Mouse (Mus musculus): ENCODE measurements around the gene Psma1.
A peak's percentile ranks its signal among the peaks of the same experiment; 100 is the strongest.

Gene Psma1

DNA sequence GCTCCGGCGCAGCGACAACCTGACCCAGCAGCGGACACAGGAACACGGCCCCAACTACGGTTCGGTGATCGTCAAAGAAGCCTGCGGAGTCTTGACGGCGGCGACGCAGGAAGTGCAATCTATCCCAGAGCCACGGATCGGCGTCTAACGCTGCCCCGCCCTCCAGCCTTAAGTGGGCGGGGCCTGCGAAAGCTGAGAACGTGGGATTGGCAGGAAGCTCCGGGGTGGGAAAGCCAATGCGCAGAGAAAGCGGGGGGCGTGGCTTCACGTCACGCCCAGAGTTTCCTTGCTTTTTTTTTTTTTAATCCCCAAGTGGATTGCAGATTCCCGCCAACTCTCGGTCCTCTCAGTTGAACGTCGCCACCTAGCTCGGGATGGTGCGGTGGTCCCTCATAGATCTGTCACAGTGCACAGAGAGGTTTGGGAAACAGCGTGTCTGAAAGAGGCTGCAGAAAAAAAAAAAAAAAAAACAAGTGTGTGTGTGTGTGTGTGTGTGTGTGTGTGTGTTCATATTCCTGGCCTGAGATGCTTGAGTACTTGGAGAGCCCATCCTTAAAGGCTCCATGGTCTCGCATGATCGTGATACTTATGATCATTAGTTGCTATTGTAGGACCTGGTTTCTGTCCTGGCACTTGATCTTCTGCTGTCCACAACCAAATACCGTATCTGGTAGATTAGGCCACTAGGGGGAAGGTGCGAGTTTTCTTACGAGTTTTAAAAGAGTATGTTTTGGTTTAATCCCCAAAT lies at the start of gene Psma1:
TSS of gene Psma1 (minus strand) at position 114 of the 748 bp plus-strand sequence.
- peak; percentile 98 for DNase-seq

- DNase-seq, result no peak
These were observed 47.6 kb upstream of the Psma1 start for GRCm38 (mm10) chr7:114323527-114323926.

DNA sequence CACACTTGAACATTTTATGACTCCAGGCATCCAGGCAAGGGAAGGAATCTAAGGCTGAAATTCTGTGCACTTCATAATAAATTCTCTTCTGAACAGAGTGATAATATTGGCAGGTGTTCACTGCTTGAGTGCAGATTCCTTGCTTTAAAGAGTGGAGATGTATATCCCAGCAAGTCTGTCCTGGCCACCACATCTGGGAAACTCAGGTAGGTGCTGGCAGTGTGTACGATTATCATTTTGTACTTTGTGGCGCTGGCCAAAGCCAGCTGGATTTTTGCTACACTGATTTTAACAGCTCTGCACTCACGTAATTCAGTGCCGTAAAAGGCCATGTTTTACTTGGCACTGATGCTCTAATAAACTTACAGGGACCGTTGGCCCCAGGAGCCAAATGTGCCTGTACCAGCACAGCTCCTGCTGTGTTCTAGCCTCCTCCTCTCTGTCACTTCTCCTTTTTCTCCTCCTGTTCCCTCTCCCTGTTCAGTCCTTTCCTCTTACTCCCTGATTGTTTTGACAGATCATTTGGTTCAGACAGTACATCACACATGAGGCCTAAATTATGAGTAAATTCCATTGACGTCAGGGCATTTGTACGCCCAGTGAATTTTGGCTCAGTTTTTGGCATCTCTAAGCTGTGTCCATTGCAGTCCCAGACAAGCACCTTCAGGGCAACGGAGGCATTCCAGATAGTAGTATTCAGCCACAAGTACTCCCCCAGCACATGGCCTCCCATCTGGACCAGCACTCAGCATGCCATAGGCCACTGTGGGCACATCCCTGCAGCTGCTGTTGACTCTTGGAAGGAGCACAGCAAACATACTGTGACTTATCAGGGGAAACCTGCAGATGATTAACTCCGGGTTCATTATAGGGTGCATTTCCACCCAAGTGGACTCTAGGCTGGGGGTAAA lies 46.9 kb upstream of the Psma1 start:
- no peak for DNase-seq

DNA sequence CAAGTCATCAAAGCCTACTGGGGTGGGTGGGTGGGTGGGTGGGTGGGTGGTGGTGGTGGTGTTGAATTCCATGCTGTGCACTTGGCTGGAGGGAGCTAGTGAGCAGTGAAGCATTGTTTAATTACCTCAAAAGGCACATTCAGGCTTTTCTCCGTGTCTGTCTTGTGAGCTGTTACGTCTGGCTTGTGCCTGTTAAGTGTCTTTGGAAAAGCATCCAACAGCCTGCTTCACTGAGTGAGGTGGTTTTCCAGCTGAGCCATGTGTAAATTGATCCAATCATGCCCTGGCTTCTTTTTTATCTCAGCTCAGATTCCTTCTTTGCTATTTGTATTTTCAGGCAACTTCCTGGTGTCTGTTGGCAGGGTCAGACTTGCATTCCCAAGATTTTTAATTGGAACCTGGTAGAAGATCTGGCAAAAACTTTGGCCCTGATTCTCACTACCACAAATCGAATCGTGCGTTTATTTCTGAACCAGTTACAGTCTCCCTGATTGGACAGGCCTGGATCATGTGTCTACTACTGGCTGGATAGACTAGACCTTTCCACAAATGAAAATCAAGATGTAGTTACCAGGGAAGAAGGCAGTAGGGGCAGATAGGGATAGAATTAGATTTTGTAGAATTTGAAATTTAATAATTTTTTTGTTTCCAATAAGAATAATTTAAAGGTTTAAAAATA lies 45.9 kb upstream of the Psma1 start:
- DNase-seq, result no peak

DNA sequence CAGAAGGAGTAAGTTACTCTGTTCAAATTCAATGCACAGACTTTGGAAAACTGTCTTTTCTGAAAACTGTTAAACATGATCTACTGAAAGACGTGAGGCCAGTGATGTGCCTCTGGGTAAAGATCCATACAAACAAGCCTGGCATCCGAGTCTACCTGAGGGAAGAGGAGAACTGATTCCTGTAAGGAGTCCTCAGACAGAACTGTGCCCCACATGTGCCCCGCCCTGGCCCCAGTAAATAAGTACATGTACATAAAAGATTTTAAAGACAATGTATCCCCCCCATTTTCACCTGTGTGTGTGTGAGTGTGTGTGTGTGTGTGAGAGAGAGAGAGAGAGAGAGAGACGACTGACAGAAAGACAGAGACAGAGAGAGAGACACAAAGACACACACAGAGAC lies 42.0 kb upstream of the Psma1 start:
- no peak for DNase-seq

GRCm38 (mm10) chr7:114317389-114317792 lies 41.5 kb upstream of the Psma1 start:
- DNase-seq, result no peak

DNA sequence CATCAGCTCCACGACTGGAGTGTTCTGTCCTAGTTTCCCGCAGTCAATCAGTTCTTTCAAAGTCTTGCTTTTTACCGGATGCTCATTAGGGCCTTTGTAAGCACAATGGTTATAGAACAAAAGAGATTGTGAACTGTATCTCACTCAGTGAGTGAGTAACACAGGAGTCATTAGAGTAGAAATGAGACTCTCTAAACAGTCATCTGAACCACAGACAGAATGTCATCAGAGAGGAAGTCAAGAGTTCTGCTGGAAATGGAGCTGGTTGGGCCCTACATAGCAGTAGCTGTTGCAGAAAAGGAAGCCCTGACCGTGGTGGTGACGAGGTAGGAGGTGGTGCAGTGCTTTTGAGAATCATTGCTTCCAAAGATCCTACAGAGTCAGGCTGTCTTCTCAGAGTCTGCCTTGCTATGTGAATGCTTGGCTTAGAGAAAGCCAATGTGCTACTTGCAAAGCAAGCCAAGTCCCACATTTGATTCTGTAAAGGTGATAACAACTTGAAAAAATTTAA lies 40.5 kb upstream of the Psma1 start:
- no peak for DNase-seq

DNA sequence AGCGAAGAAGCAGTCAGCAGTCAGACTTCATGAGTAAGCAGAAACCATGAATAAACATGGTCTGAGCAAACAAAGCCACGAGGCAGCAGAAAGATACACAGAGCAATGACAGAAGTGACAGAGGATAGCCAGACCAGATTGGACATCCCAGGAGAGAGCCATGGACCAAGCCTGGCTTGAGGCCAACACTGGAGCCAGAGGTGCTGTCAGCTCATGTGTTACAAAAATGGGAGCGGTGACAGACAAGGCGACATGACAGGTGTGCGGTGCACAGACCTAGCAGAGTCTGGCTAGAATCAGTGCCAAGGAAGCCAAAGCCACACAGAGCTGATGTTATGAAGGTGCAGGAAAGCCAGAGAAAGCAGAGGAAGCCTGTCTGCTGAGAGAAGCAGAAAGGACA lies 35.3 kb upstream of the Psma1 start:
- no peak for DNase-seq

- no peak for DNase-seq
These were observed 33.1 kb upstream of the Psma1 start for GRCm38 (mm10) chr7:114309020-114309419.

DNA sequence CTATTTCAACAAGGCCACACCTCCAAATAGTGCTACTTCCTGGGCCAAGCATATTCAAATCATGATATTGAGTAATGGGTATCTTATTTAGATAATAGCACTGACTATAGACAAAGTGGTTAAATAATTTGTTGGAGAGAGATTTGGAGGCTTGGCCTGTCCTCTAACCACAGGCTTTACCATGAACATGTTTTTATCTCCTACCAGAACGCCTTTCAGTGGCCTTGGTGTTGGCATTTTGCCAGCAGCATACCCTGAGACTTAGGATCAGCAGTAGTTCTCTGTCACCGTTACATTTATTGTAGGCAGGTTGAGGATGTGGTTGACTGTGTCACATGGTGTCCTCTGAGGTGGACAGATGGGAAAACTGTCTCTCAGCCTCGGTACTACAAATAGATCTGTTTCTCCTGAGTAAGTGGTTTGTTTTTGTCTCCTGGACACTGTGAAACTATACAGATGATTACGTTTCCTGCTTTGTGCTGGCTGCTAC lies 25.4 kb upstream of the Psma1 start:
- no peak for DNase-seq

DNA sequence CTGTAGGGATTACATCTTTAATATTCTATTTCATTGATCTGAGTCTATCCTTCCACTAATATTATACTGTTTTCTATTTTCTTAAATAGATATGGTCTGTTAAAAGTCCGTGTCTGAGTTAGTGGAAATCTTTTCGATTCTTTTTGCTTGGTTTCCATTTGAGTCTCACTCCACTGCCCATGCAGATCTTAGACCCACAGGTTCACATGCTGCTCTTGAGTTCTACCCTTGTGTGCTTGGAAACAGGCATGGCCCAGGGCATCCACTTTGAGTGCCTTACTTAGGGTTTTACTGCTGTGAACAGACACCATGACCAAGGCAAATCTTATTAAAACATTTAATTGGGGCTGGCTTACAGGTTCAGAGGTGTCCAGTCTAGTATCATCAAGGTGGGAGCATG lies 24.9 kb upstream of the Psma1 start:
- no peak for DNase-seq

DNA sequence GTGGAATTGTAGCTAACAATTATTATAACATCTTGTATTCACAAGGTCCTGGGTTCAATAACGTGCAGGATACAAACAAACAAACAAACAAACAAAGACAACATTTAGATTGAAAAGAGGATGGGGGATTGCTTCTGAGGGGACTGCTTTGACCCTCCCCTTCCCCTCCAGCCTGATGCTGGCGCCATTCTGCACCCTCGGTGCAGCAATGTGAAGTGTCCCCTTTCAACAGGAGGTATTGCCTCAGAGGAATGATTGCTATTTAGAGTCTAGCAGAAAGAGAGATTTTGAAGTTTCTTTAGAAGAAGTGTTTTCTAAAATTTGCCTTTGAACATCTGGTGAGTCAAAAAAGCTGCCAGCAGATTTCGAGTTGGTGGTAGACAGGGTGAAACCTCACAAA lies 23.3 kb upstream of the Psma1 start:
- no peak for DNase-seq

DNA sequence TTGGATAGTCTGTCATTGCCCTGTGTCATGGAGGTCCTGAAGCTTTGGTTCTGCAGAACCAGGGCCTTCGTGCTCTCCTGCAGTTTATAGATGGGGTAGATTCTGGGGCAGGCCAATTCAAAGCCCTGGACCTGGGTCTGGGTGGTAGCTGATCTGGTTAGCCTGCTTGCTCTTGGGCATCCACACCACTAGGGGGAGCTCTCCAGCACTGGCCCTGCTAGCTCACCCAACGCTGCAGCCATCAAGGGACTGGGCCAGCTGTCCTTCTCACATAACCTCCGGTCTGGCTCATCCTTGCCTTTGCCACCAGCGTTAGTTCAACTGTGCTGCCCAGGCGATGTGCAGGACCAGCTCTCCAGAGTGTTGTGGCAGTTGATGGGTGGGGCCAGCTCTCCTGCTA lies 18.8 kb upstream of the Psma1 start:
- no peak for DNase-seq

DNA sequence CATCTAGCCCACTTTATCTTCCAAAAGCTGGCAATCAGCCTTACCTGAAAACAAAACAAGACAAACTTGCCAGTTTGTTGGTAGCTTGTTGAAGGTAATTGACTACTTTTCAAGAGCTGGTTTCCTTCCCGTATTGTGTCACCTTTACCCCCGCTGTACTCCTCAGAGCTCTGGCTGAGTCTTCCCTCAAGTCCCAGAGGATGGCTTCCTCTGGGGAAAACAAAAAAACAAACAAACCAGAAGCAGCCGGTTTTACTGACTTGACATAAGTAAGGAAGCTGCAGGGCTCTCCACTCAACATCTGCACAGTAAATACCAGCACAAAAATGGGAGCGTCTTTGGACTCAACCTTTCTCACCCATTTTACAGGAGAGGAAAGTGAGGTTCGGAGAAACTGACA lies 18.0 kb upstream of the Psma1 start:
- no peak for DNase-seq

- DNase-seq, result peak; percentile 69
These were observed 16.6 kb upstream of the Psma1 start for GRCm38 (mm10) chr7:114292501-114292971.

DNA sequence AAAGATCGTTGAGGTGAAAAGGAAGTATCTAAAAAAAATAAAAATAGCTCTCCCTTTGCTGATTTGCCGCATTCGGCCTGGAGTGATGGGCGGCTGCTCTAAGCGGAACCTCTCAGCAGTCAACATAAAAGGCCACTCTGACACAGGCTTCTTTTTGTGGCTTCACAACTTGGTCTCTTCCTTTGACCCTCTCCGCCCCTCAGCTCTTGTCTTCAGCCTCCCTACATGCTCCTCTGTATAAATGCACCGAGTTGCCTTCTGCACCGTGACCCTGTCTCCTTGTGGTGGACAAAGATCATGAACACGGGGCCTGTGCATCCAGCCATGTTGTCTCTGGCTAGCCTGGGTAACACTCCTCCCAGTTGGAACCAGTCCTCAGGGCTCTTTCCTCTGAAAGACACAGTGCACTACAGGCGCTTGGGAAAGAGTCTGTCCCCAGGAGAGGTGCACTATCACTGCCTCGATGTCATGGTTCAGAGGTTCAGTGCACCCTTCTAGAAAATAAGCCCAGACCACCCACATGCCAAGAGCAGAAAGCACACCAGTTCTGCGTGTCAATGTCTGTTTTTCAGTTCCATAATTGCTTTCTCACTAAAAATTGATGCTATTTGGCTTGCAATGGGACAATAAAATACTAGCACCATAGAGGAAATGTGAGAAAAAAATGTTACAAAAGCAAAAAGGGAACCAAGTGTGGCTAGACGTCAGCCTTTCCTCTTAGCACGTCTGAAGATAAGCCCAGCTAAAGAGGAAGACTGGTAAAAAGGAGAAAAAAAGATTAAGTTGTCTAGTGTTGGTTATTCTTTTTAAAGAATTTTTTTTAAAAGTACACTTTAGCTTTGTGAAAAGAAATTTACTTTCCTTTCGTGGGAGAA lies 15.8 kb upstream of the Psma1 start:
- no peak for DNase-seq

DNA sequence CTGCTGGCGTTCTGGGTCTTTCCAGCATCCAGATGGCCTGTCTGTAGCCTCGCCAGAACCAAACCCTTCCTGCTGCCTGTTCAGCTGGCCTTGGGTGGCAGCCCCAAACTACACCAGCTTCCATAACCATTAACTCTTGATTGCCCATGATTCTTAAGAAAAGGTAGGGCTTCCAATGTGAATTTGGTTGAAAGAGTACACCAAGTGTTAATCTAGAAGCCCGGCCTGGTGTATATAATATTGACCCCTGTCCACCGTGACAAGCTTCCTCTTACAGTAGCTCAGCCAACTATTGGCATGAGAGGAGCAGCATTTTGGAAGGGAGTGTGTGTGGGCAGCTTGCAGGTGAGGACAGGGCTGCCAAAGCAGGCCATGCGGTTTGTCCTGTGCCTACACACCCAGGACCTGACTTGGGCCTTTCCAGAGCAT lies 14.2 kb upstream of the Psma1 start:
- DNase-seq, result no peak

- DNase-seq, result no peak
These were observed 8.5 kb upstream of the Psma1 start for GRCm38 (mm10) chr7:114284296-114284910.

GRCm38 (mm10) chr7:114283006-114283405 lies 7.1 kb upstream of the Psma1 start:
- no peak for DNase-seq

- DNase-seq, result no peak
These were observed 5.8 kb upstream of the Psma1 start for GRCm38 (mm10) chr7:114281671-114282070.

DNA sequence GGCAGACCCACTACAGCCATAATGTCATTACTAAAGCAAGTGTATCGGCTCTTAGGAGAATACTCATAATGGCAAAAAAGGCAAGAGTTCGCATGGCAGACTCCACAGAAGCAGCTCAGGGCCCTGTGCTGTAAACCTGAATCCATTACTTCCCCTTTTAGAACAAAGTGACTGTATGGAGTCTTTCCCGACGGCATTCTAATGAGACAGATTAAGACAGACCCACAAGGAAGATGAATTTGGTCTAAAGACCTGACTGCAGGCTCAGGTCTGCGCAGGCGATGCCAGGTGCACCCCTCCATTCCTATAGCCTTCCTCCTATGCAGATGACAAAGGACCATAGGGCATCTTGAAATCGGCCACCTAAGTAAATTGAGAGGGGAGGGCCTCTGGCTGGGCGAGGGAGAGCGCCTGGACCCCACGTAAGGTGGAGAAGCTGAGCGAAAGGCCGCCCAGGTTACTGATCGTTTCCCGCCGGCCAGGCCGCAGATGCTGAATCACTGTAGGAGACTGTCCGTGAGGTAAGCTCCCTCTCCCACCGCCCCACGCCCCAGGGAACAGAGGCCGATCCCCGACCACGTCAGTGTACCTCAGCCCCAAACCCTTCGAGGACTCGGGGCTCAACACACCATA lies 430 bp downstream of the Psma1 start:
- DNase-seq, result no peak

Data from right cerebral cortex, postnatal 14 days (tissue).